Mouse (Mus musculus): ENCODE results near the gene Plxnd1.

The Plxnd1 gene

GRCm38 (mm10) chr6:115915601-115916445, 79.0 kb downstream of the Plxnd1 start:
- no peak for DNase-seq (ENCODE audit: low spot score)

- DNase-seq (ENCODE audit: low spot score), result no peak
Observed at GRCm38 (mm10) chr6:115914511-115915202, 80.1 kb downstream of the Plxnd1 start.

- no peak for DNase-seq (ENCODE audit: low spot score)
Observed at GRCm38 (mm10) chr6:115913482-115913881, 81.3 kb downstream of the Plxnd1 start.

- no peak for DNase-seq (ENCODE audit: low spot score)
Observed at GRCm38 (mm10) chr6:115911763-115912162, 83.0 kb downstream of the Plxnd1 start.

- no peak for DNase-seq (ENCODE audit: low spot score)
Observed at GRCm38 (mm10) chr6:115909940-115910339, 84.9 kb downstream of the Plxnd1 start.

- DNase-seq (ENCODE audit: low spot score), result no peak
Observed at GRCm38 (mm10) chr6:115909052-115909451, 85.8 kb downstream of the Plxnd1 start.

- peak; percentile 33 for DNase-seq (ENCODE audit: low spot score)
Observed at GRCm38 (mm10) chr6:115908421-115908982, 86.3 kb downstream of the Plxnd1 start.

- DNase-seq (ENCODE audit: low spot score), result no peak
Observed at GRCm38 (mm10) chr6:115906871-115907270, 87.9 kb downstream of the Plxnd1 start.

- no peak for DNase-seq (ENCODE audit: low spot score)
Observed at GRCm38 (mm10) chr6:115906455-115906854, 88.3 kb downstream of the Plxnd1 start.

GRCm38 (mm10) chr6:115905568-115905967, 89.2 kb downstream of the Plxnd1 start:
- no peak for DNase-seq (ENCODE audit: low spot score)

All from embryo, embryonic 10.5 days (tissue).